Mouse (Mus musculus) intestine, embryonic 16.5 days (tissue): ENCODE measurements around the gene Hba-a1. TPM values are rescaled to one million over a fixed set of nuclear protein-coding genes. Genes with fewer than 3 reads are reported as not detected.
"Not testable (repeated sequence)": the region's sequence is repeated elsewhere in the genome, so short reads cannot be mapped to it uniquely, and the experiment has no call there.

Experiments
- ATAC-seq: fragments of 200-750 bp; cut with Nextera tagmentation; 2 replicates; pipeline ENCODE4 v1.8.0; 2017; ENCODE audit warnings: moderate TSS enrichment, moderate library complexity
- H3K27ac ChIP-seq: fragments of 300-500 bp; sonication (generic); 2 replicates; pipeline ENCODE4 v1.5.1; 2014; ENCODE audit warnings: mild to moderate bottlenecking, low read length
- H3K27me3 ChIP-seq: fragments of 300-500 bp; sonication (generic); replicated peaks from 2 replicates; pipeline ENCODE4 v1.6.1; 2014; ENCODE audit warnings: low read length, control low read depth, mixed read lengths; ENCODE audit not compliant: control insufficient read depth, insufficient read depth
- H3K36me3 ChIP-seq: fragments of 300-500 bp; sonication (generic); 2 replicates; pipeline ENCODE4 v1.6.1; 2014; ENCODE audit warnings: low read length, control low read depth; ENCODE audit not compliant: control insufficient read depth, insufficient read depth
- H3K4me1 ChIP-seq: fragments of 300-500 bp; sonication (generic); 2 replicates; pipeline ENCODE4 v1.6.1; 2014; ENCODE audit warnings: low read length, control low read depth, mixed read lengths; ENCODE audit not compliant: control insufficient read depth, insufficient read depth
- H3K4me2 ChIP-seq: fragments of 300-500 bp; sonication (generic); 2 replicates; pipeline ENCODE4 v1.6.1; 2014; ENCODE audit warnings: low read depth, low read length, control low read depth
- H3K4me3 ChIP-seq: fragments of 300-500 bp; sonication (generic); 2 replicates; pipeline ENCODE4 v1.5.1; 2014; ENCODE audit warnings: mild to moderate bottlenecking, low read length
- H3K9ac ChIP-seq: fragments of 300-500 bp; sonication (generic); 2 replicates; pipeline ENCODE4 v1.6.1; 2014; ENCODE audit warnings: low read depth, low read length
- H3K9me3 ChIP-seq: fragments of 300-500 bp; sonication (generic); 2 replicates; pipeline ENCODE4 v1.6.1; 2016; ENCODE audit warnings: low read length, control low read depth; ENCODE audit not compliant: control insufficient read depth
- WGBS: fragments of 180-500 bp; shearing (Covaris S2); extraction: QIAGEN DNeasy Blood & Tissue Kit; methylation state at CpG from one replicate; pipeline ENCODE4 v1.1.7; 2014; 5-methylcytosine and 5-hydroxymethylcytosine counted together
- polyA plus RNA-seq: library from polyadenylated mRNA; unstranded; fragments of >200 nt; fragmentation: Nextera tagmentation; extraction: Ambion mirVana; gene quantifications from 2 replicates; pipeline ENCODE4 v1.2.1, GENCODE M21; 2015

The Hba-a1 gene
- polyA plus RNA-seq, 1 experiment from 2014 or later: 4,448 TPM

DNA sequence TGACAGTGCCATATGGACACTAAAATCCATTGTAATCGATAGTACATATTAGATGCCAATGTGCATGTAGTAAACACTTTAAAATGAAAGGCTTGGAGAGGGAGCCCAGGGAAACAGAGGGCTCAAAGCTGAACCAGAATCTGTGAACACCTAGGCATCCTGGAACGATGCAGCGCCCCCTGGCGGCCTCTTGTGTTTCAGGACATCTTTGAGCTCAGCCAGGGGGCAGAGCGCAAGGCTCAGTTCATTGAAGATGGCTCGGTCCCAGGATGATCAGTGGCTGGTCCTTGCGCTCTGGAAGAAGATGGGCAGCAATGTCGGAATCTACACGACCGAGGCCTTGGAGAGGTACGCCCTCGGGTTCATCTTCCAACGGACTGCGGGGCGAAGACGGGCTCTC lies 16.6 kb downstream of the Hba-a1 start, which contains the start of gene Hbq1a:
Gene Hbq1a, plus strand, starts transcription at position 205 of the 400 bp plus-strand sequence.
- ATAC-seq: peak; percentile 49
- not testable (repeated sequence) for H3K4me3 ChIP-seq
- whole genome bisulfite sequencing: 6% methylated on average over 16 of the region's 16 CpGs

DNA sequence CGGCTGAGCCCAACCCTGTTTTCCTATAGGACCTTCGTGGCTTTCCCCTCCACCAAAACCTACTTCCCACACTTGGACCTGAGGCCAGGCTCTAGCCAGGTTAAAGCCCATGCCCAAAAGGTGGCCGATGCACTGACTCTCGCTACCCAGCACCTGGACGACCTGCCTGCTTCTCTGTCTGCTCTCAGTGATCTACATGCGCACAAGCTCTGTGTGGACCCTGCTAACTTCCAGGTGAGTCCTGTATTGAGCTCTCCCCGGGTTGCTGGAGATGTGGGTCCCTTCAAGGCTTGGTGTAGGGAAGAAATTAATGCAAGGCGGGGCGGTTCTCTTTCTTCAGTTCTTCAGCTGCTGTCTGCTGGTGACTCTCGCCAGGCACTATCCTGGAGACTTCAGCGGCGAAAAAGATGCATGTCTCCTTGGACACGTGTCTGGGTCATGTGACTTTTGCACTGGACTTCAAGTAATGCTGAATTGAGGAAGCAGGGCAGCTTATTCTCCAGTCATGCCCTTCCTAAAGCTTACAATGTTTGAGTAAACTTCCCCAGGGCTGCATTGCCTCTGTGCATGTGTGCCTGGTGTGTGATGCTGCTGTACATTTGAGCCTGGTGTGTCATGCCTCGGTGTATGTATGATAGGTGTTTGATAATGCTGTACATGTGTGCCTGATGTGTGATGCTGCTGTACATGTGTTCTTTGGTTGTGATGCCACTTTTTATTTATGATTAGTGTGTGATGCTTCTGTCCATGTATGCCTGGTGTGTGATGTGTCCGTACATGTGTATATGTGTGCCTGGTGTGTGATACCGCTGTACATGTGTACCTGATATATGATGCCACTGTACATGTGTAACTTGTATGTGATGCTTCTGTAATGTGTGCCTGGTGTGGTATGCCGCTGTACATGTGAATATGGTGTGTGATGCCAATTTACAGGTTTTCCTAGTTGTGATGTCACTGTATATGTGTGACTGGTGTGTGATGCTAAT lies 17.3 kb downstream of the Hba-a1 start:
- no peaks in the 10 kb centered on the region for H3K27me3 ChIP-seq
- 49% methylated on average over 14 of the region's 17 CpGs for WGBS
- H3K4me2 ChIP-seq: peak overlapping the region; percentile 46
- H3K4me1 ChIP-seq: no peaks in the 10 kb centered on the region
- H3K36me3 ChIP-seq: no peaks in the 10 kb centered on the region
- H3K9me3 ChIP-seq: no peaks in the 10 kb centered on the region
- no peak overlapping the region for H3K9ac ChIP-seq
- no peak overlapping the region for H3K27ac ChIP-seq
- peak; percentile 29; the same call in 1 of the 2 replicates for ATAC-seq
- H3K4me3 ChIP-seq: no peak overlapping the region

More for the DNA sequence above, 16.6 kb downstream of the Hba-a1 start, which contains the start of gene Hbq1a:
- H3K4me2 ChIP-seq: peak within 1 kb of the TSS; percentile 46
- H3K9me3 ChIP-seq, H3K27me3 ChIP-seq, H3K9ac ChIP-seq, H3K27ac ChIP-seq, H3K4me1 ChIP-seq, H3K36me3 ChIP-seq: not testable (repeated sequence)

DNA sequence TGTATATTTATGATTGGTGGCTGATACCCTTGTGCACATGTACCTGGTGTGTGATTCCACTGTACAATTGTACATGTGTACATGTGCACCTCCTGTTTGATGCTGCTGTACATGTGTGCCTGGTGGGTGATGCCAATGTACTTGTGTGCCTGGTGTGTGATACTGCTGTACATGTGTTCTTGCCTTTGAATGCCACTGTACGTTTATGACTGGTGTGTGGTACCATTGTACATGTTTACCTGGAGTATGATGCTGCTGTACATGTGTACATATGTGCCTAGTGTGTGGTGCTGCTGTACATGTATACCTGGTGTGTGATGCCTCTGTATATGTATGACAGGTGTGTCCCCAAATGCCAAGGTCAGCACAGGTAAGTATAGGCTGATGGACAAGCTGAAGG lies 18.2 kb downstream of the Hba-a1 start:
- Histone ChIP-seq H3K9me3 (no peaks in the 10 kb centered on the region), H3K36me3 (no peaks in the 10 kb centered on the region), H3K4me3 (no peak overlapping the region), H3K9ac (no peak overlapping the region), H3K27me3 (no peaks in the 10 kb centered on the region), H3K4me1 (no peaks in the 10 kb centered on the region), H3K4me2 (no peak overlapping the region), H3K27ac (no peak overlapping the region)
- WGBS: 80% methylated on average over 1 of the region's 1 CpGs
- no peak for ATAC-seq

- H3K9me3 ChIP-seq: no peaks in the 10 kb centered on the region
Observed at GRCm38 (mm10) chr11:32302824-32303419, 19.6 kb downstream of the Hba-a1 start.

DNA sequence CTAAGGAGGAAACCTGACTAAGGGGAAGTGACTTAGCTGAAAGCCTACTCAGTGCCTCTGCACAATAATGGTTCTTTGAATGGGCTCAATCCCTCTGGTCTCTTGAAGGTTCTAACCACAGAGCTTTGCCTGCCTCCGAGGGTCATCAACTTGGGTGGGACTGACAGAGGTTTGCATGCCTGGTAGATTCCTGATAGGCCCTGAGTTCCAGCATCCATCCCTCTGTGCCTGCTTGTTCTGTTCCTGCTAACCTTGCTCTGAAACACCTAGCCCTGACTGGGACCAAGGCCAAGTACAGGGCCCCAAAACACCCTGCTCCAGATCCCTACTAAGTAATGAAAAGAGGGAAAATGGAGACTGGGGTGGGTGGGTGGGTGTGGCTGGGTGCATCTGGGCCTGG lies 20.1 kb downstream of the Hba-a1 start:
- 79% methylated on average over 1 of the region's 1 CpGs for WGBS
- H3K27ac ChIP-seq: no peak overlapping the region
- no peaks in the 10 kb centered on the region for H3K27me3 ChIP-seq
- H3K36me3 ChIP-seq: no peaks in the 10 kb centered on the region
- ATAC-seq: no peak
- H3K9ac ChIP-seq: no peak overlapping the region
- H3K4me2 ChIP-seq: no peak overlapping the region
- no peaks in the 10 kb centered on the region for H3K4me1 ChIP-seq
- no peak overlapping the region for H3K4me3 ChIP-seq
- H3K9me3 ChIP-seq: no peaks in the 10 kb centered on the region

More at GRCm38 (mm10) chr11:32302824-32303419, 19.6 kb downstream of the Hba-a1 start:
- H3K4me3 ChIP-seq: no peak overlapping the region
- no peak overlapping the region for H3K9ac ChIP-seq
- no peak overlapping the region for H3K27ac ChIP-seq
- no peaks in the 10 kb centered on the region for H3K27me3 ChIP-seq
- ATAC-seq: no peak
- WGBS: 44% methylated on average over 2 of the region's 2 CpGs
- no peaks in the 10 kb centered on the region for H3K36me3 ChIP-seq
- H3K4me2 ChIP-seq: no peak overlapping the region
- H3K4me1 ChIP-seq: no peaks in the 10 kb centered on the region

GRCm38 (mm10) chr11:32307006-32307405 lies 23.7 kb downstream of the Hba-a1 start:
- no peak overlapping the region for H3K27ac ChIP-seq
- H3K9ac ChIP-seq: no peak overlapping the region
- no peak for ATAC-seq
- H3K27me3 ChIP-seq: no peaks in the 10 kb centered on the region
- no peaks in the 10 kb centered on the region for H3K9me3 ChIP-seq
- H3K4me2 ChIP-seq: no peak overlapping the region
- no peak overlapping the region for H3K4me3 ChIP-seq
- 86% methylated on average over 1 of the region's 1 CpGs for WGBS
- no peaks in the 10 kb centered on the region for H3K4me1 ChIP-seq
- H3K36me3 ChIP-seq: no peaks in the 10 kb centered on the region

DNA sequence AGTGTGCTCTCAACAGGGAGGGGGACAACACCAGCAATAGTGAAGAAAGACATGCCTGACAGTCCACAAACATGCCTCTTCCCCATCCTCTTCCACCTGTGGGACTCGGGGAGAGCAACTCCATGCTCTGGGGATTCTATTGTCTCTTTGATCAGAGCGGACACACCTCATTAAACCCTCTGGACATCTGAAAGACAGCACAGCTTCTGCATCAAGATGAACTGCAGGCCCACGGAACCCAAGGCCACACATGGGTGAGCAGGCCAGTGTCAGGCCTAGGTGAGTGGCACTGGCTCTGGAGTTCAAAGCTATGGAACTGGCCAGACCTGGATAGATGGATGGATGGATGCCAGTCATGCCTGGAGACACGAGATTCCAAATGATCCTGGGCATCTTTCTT lies 26.1 kb downstream of the Hba-a1 start:
- no peak overlapping the region for H3K9ac ChIP-seq
- H3K4me2 ChIP-seq: no peak overlapping the region
- ATAC-seq: no peak
- no peak overlapping the region for H3K4me3 ChIP-seq
- H3K9me3 ChIP-seq: no peaks in the 10 kb centered on the region
- H3K27ac ChIP-seq: no peak overlapping the region
- no peaks in the 10 kb centered on the region for H3K4me1 ChIP-seq
- no peaks in the 10 kb centered on the region for H3K36me3 ChIP-seq
- WGBS: 66% methylated on average over 4 of the region's 4 CpGs
- H3K27me3 ChIP-seq: no peaks in the 10 kb centered on the region

- Histone ChIP-seq H3K27me3 (no peaks in the 10 kb centered on the region), H3K27ac (no peak overlapping the region), H3K36me3 (no peaks in the 10 kb centered on the region), H3K4me1 (no peaks in the 10 kb centered on the region), H3K9ac (no peak overlapping the region), H3K4me2 (no peak overlapping the region), H3K9me3 (no peaks in the 10 kb centered on the region), H3K4me3 (no peak overlapping the region)
- no peak for ATAC-seq
- WGBS: 66% methylated on average over 3 of the region's 3 CpGs
Observed at GRCm38 (mm10) chr11:32309928-32310327, 26.6 kb downstream of the Hba-a1 start.

GRCm38 (mm10) chr11:32316009-32316408 lies 32.7 kb downstream of the Hba-a1 start:
- H3K4me2 ChIP-seq: no peak overlapping the region
- H3K27ac ChIP-seq: no peak overlapping the region
- H3K36me3 ChIP-seq: no peaks in the 10 kb centered on the region
- ATAC-seq: no peak
- no peak overlapping the region for H3K4me3 ChIP-seq
- WGBS: 88% methylated on average over 3 of the region's 3 CpGs
- H3K9me3 ChIP-seq: no peaks in the 10 kb centered on the region
- H3K9ac ChIP-seq: no peak overlapping the region
- no peaks in the 10 kb centered on the region for H3K27me3 ChIP-seq
- no peaks in the 10 kb centered on the region for H3K4me1 ChIP-seq
